Mouse (Mus musculus) MEL (cell line): ENCODE results near the gene Eed. TPM values are rescaled to one million over a fixed set of nuclear protein-coding genes. Genes with fewer than 3 reads are reported as not detected.

ENCODE experiments used
- DNase-seq: peaks from one replicate; pipeline ENCODE4 v3.0.0; 2011; ENCODE audit warnings: low read depth, low spot score
- H3K27ac ChIP-seq: 2 replicates; pipeline ENCODE4 v1.5.1; 2012; ENCODE audit warnings: low read depth, mild to moderate bottlenecking, control low read depth, low read length, moderate library complexity; ENCODE audit not compliant: control insufficient read depth
- H3K27me3 ChIP-seq, 2 experiments: fragments of 150-350 bp in 1 of 2; sonication (generic) in 1 of 2; 2 replicates each; pipeline ENCODE4 v1.6.1; 2012; ENCODE audit warnings: low read length in 2 of 2, mild to moderate bottlenecking in 2 of 2, improper control_type of control experiment in 1 of 2, moderate library complexity in 1 of 2; ENCODE audit not compliant: insufficient read depth in 2 of 2, control insufficient read depth in 1 of 2
- H3K36me3 ChIP-seq, 2 experiments: 2 replicates each; pipeline ENCODE4 v1.6.1; 2012 to 2014; ENCODE audit warnings: low read length in 2 of 2, improper control_type of control experiment in 1 of 2, inconsistent platforms in 1 of 2, mild to moderate bottlenecking in 1 of 2; ENCODE audit not compliant: insufficient read depth in 2 of 2, control insufficient read depth in 1 of 2
- H3K4me1 ChIP-seq, 2 experiments: fragments of 150-350 bp in 1 of 2; sonication (generic) in 1 of 2; 2 replicates each; pipeline ENCODE4 v1.6.1; 2012; ENCODE audit warnings: low read length in 2 of 2, improper control_type of control experiment in 1 of 2, mild to moderate bottlenecking in 1 of 2; ENCODE audit not compliant: insufficient read depth in 2 of 2, control insufficient read depth in 1 of 2
- H3K4me3 ChIP-seq, 2 experiments: fragments of 150-350 bp in 1 of 2; sonication (generic) in 1 of 2; 2 replicates each; pipeline ENCODE4 v1.5.1; 2012; ENCODE audit warnings: low read depth in 2 of 2, low read length in 2 of 2, mild to moderate bottlenecking in 2 of 2, moderate library complexity in 2 of 2, control low read depth in 1 of 2, improper control_type of control experiment in 1 of 2; ENCODE audit not compliant: control insufficient read depth in 1 of 2, insufficient read depth in 1 of 2
- H3K79me2 ChIP-seq: 2 replicates; pipeline ENCODE4 v1.6.1; 2012; ENCODE audit warnings: mild to moderate bottlenecking, low read length, moderate library complexity; ENCODE audit not compliant: control insufficient read depth, poor library complexity, insufficient read depth
- H3K9ac ChIP-seq: 2 replicates; pipeline ENCODE4 v1.6.1; 2012; ENCODE audit warnings: low read depth, mild to moderate bottlenecking, control low read depth, low read length, moderate library complexity; ENCODE audit not compliant: control insufficient read depth, poor library complexity, severe bottlenecking
- H3K9me3 ChIP-seq: fragments of 150-350 bp; sonication (generic); replicated peaks from 2 replicates; pipeline ENCODE4 v1.6.1; 2012; ENCODE audit warnings: mild to moderate bottlenecking, low read length, improper control_type of control experiment, moderate library complexity; ENCODE audit not compliant: insufficient read depth
- CHD1 ChIP-seq: IDR thresholded peaks from 2 replicates; pipeline ENCODE4 v1.6.1; 2012; ENCODE audit warnings: low read depth, mild to moderate bottlenecking, inconsistent platforms, low read length, improper control_type of control experiment
- CHD2 ChIP-seq: IDR thresholded peaks from 2 replicates; pipeline ENCODE4 v1.6.1; 2011; ENCODE audit warnings: low read length, improper control_type of control experiment
- CTCF ChIP-seq, 3 experiments: IDR thresholded peaks in 2 of 3; conservative IDR thresholded peaks in 1 of 3; 2 replicates each; pipeline ENCODE4 v1.5.1; 2011 to 2012; ENCODE audit warnings: low read length in 3 of 3, low read depth in 2 of 3, mild to moderate bottlenecking in 2 of 3, improper control_type of control experiment in 1 of 3, inconsistent platforms in 1 of 3, mixed read lengths in 1 of 3, moderate library complexity in 1 of 3; ENCODE audit not compliant: control insufficient read depth in 1 of 3, insufficient read depth in 1 of 3, poor library complexity in 1 of 3, severe bottlenecking in 1 of 3
- E2F4 ChIP-seq: IDR thresholded peaks from 2 replicates; pipeline ENCODE4 v1.6.1; 2011; ENCODE audit warnings: low read depth, low read length, improper control_type of control experiment, borderline replicate concordance
- EP300 ChIP-seq, 2 experiments: IDR thresholded peaks; 2 replicates each; pipeline ENCODE4 v1.6.1; 2011; ENCODE audit warnings: improper control_type of control experiment in 2 of 2, low read length in 2 of 2, low read depth in 1 of 2, mild to moderate bottlenecking in 1 of 2
- ETS1 ChIP-seq: IDR thresholded peaks from 2 replicates; pipeline ENCODE4 v1.6.1; 2012; ENCODE audit warnings: low read depth, mild to moderate bottlenecking, inconsistent platforms, low read length, improper control_type of control experiment, moderate library complexity
- GABPA ChIP-seq: IDR thresholded peaks from 2 replicates; pipeline ENCODE4 v1.6.1; 2012; ENCODE audit warnings: low read depth, mild to moderate bottlenecking, inconsistent platforms, low read length, improper control_type of control experiment, moderate library complexity
- GATA1 ChIP-seq: IDR thresholded peaks from 2 replicates; pipeline ENCODE4 v1.6.1; 2011; ENCODE audit warnings: low read depth, low read length, improper control_type of control experiment
- HCFC1 ChIP-seq: IDR thresholded peaks from 2 replicates; pipeline ENCODE4 v1.6.1; 2012; ENCODE audit warnings: low read depth, mild to moderate bottlenecking, inconsistent platforms, low read length, improper control_type of control experiment, moderate library complexity
- MAX ChIP-seq: IDR thresholded peaks from 2 replicates; pipeline ENCODE4 v1.6.1; 2011; ENCODE audit warnings: low read length, improper control_type of control experiment
- MAZ ChIP-seq: IDR thresholded peaks from 2 replicates; pipeline ENCODE4 v1.6.1; 2012; ENCODE audit warnings: low read depth, mild to moderate bottlenecking, inconsistent platforms, low read length, improper control_type of control experiment
- MEF2A ChIP-seq: IDR thresholded peaks from 2 replicates; pipeline ENCODE4 v1.6.1; 2014; ENCODE audit warnings: low read depth, mild to moderate bottlenecking, inconsistent platforms, low read length, improper control_type of control experiment; ENCODE audit not compliant: poor library complexity, insufficient replicate concordance, severe bottlenecking; ENCODE audit errors: extremely low read depth
- MXI1 ChIP-seq: IDR thresholded peaks from 2 replicates; pipeline ENCODE4 v1.6.1; 2011; ENCODE audit warnings: mild to moderate bottlenecking, low read depth, low read length, improper control_type of control experiment
- MYC ChIP-seq: IDR thresholded peaks from 2 replicates; pipeline ENCODE4 v1.6.1; 2011; ENCODE audit warnings: low read depth, mild to moderate bottlenecking, low read length, improper control_type of control experiment, moderate library complexity
- NELFE ChIP-seq: IDR thresholded peaks from 2 replicates; pipeline ENCODE4 v1.6.1; 2011; ENCODE audit warnings: low read depth, low read length, improper control_type of control experiment
- NRF1 ChIP-seq: IDR thresholded peaks from 2 replicates; pipeline ENCODE4 v1.6.1; 2014; ENCODE audit warnings: low read depth, mild to moderate bottlenecking, inconsistent platforms, low read length, improper control_type of control experiment, moderate library complexity; ENCODE audit not compliant: poor library complexity, insufficient read depth, severe bottlenecking
- POLR2AphosphoS2 ChIP-seq: IDR thresholded peaks from 2 replicates; pipeline ENCODE4 v1.6.1; 2011; ENCODE audit warnings: low read length, improper control_type of control experiment
- RAD21 ChIP-seq: IDR thresholded peaks from 2 replicates; pipeline ENCODE4 v1.6.1; 2011; ENCODE audit warnings: mild to moderate bottlenecking, low read depth, low read length, improper control_type of control experiment
- RCOR1 ChIP-seq: IDR thresholded peaks from 2 replicates; pipeline ENCODE4 v1.6.1; 2012; ENCODE audit warnings: low read depth, mild to moderate bottlenecking, inconsistent platforms, low read length, improper control_type of control experiment
- SIN3A ChIP-seq: IDR thresholded peaks from 2 replicates; pipeline ENCODE4 v1.6.1; 2012; ENCODE audit warnings: low read length, improper control_type of control experiment, inconsistent platforms
- TAL1 ChIP-seq: IDR thresholded peaks from 2 replicates; pipeline ENCODE4 v1.6.1; 2012; ENCODE audit warnings: mild to moderate bottlenecking, inconsistent platforms, low read length, moderate library complexity, mixed read lengths
- TBP ChIP-seq: IDR thresholded peaks from 2 replicates; pipeline ENCODE4 v1.8.0; 2011; ENCODE audit warnings: low read depth, low read length, improper control_type of control experiment
- TCF12 ChIP-seq: IDR thresholded peaks from 2 replicates; pipeline ENCODE4 v1.6.1; 2014; ENCODE audit warnings: low read depth, mild to moderate bottlenecking, inconsistent platforms, low read length, improper control_type of control experiment, moderate library complexity
- USF1 ChIP-seq: IDR thresholded peaks from 2 replicates; pipeline ENCODE4 v1.6.1; 2014; ENCODE audit warnings: low read depth, mild to moderate bottlenecking, inconsistent platforms, low read length, improper control_type of control experiment, moderate library complexity
- USF2 ChIP-seq, 2 experiments: IDR thresholded peaks; 2 replicates each; pipeline ENCODE4 v1.6.1; 2011 to 2012; ENCODE audit warnings: improper control_type of control experiment in 2 of 2, low read length in 2 of 2, borderline replicate concordance in 1 of 2, inconsistent platforms in 1 of 2, low read depth in 1 of 2, mild to moderate bottlenecking in 1 of 2; ENCODE audit not compliant: insufficient read depth in 1 of 2
- ZC3H11A ChIP-seq: IDR thresholded peaks from 2 replicates; pipeline ENCODE4 v1.6.1; 2012; ENCODE audit warnings: low read depth, mild to moderate bottlenecking, inconsistent platforms, low read length, improper control_type of control experiment
- ZKSCAN1 ChIP-seq: IDR thresholded peaks from 2 replicates; pipeline ENCODE4 v1.6.1; 2012; ENCODE audit warnings: low read depth, mild to moderate bottlenecking, inconsistent platforms, low read length, improper control_type of control experiment, moderate library complexity
- ZMIZ1 ChIP-seq: IDR thresholded peaks from 2 replicates; pipeline ENCODE4 v1.6.1; 2012; ENCODE audit warnings: low read depth, mild to moderate bottlenecking, inconsistent platforms, low read length, improper control_type of control experiment, moderate library complexity
- ZNF384 ChIP-seq: IDR thresholded peaks from 2 replicates; pipeline ENCODE4 v1.6.1; 2012; ENCODE audit warnings: low read depth, mild to moderate bottlenecking, inconsistent platforms, low read length, improper control_type of control experiment
- polyA plus RNA-seq, 2 experiments: library from polyadenylated mRNA; stranded (reverse) in 1 of 2; unstranded in 1 of 2; fragments of >175 nt in 1 of 2; fragments of >200 nt in 1 of 2; gene quantifications; 2 replicates each; pipeline versions ENCODE4 v1.2.1 to v1.2.4; 2012; ENCODE audit warnings: low replicate concordance in 2 of 2, low read depth in 1 of 2; ENCODE audit not compliant: insufficient read length in 2 of 2, insufficient read depth in 1 of 2, missing spikeins in 1 of 2
- total RNA-seq: library from RNA; depleted of rRNA; stranded (reverse); fragments of 300-350 nt; gene quantifications from 2 replicates; pipeline ENCODE4 v1.2.3, GENCODE M21; 2012

The Eed gene
- total and polyA plus RNA-seq, 3 experiments = 94.3 to 668 (median 166) TPM

GRCm38 (mm10) chr7:89980133-89980484 is 674 bp downstream of the Eed start:
- DNase-seq = no peak
- no peaks in the 10 kb centered on the region for H3K9me3 ChIP-seq
- TF ChIP-seq EP300 (IDR thresholded peaks at IDR 0.05; ENCODE audit: low read depth in 1 of 2, low read length in 2 of 2) (no peak), ZNF384 (no peak), POLR2AphosphoS2 (peak; percentile 19; the same call in 1 of the 2 replicates), E2F4 (no peak), USF1 (no peak), ZKSCAN1 (no peak), ZMIZ1 (no peak), GATA1 (no peak), MYC (0 out of 2 replicates have a peak, but pooled peaks have one; percentile 7)
- H3K27ac ChIP-seq = peak overlapping the region; percentile 97
- H3K79me2 ChIP-seq = peaks cover 27% of the 10 kb centered on the region
- H3K36me3 ChIP-seq = peaks cover 10 to 21% of the 10 kb centered on the region in 2 experiments
- H3K4me1 ChIP-seq = peaks cover 5 to 8% of the 10 kb centered on the region in 2 experiments; a peak in 3 of 4 replicates
- H3K9ac ChIP-seq = peak overlapping the region; percentile 96
- H3K27me3 ChIP-seq = no peaks in the 10 kb centered on the region
- peak overlapping the region; percentile 80 to 86 for H3K4me3 ChIP-seq

GRCm38 (mm10) chr7:89979432-89980130 is 1.2 kb downstream of the Eed start:
- peak; percentile 79 for DNase-seq
- TF ChIP-seq MAX (peak; percentile 88), SIN3A (peak; percentile 93), MYC (peak; percentile 94), HCFC1 (peak; percentile 24; the same call in 1 of the 2 replicates), CHD1 (peak; percentile 40; the same call in 1 of the 2 replicates), TAL1 (no peak), NELFE (no peak), NRF1 (no peak), GABPA (no peak), RAD21 (no peak), TCF12 (0 out of 2 replicates have a peak, but pooled peaks have one; percentile 20), CTCF (IDR thresholded peaks at IDR 0.05 in 2 of 3, conservative IDR thresholded peaks at IDR 0.05 in 1 of 3; ENCODE audit: control insufficient read depth in 1 of 3, insufficient read depth in 1 of 3, low read depth in 2 of 3, low read length in 3 of 3, poor library complexity in 1 of 3, severe bottlenecking in 1 of 3) (no peak), MAZ (no peak), MXI1 (peak; percentile 97), E2F4 (no peak), GATA1 (no peak), USF2 (IDR thresholded peaks at IDR 0.05; ENCODE audit: borderline replicate concordance in 1 of 2, insufficient read depth in 1 of 2, low read depth in 1 of 2, low read length in 2 of 2) (no peak), CHD2 (no peak), ETS1 (peak; percentile 45), EP300 (IDR thresholded peaks at IDR 0.05; ENCODE audit: low read depth in 1 of 2, low read length in 2 of 2) (0 out of 4 replicates have a peak, but pooled peaks of 1 of the 2 experiments have one; percentile 13), ZNF384 (peak; percentile 98), RCOR1 (no peak), ZC3H11A (no peak), TBP (no peak), USF1 (peak; percentile 71), MEF2A (no peak), ZMIZ1 (no peak)

More at GRCm38 (mm10) chr7:89979432-89980130, 1.2 kb downstream of the Eed start:
- H3K79me2 ChIP-seq = peaks cover 27% of the 10 kb centered on the region
- H3K27me3 ChIP-seq = no peaks in the 10 kb centered on the region
- peaks cover 12 to 21% of the 10 kb centered on the region in 2 experiments for H3K36me3 ChIP-seq
- H3K9ac ChIP-seq = peak overlapping the region; percentile 96
- peak overlapping the region; percentile 80 to 86 for H3K4me3 ChIP-seq
- no peaks in the 10 kb centered on the region for H3K9me3 ChIP-seq
- peak overlapping the region; percentile 97 for H3K27ac ChIP-seq
- peaks cover 5 to 8% of the 10 kb centered on the region in 2 experiments; a peak in 3 of 4 replicates for H3K4me1 ChIP-seq
